9 mouse cellular contexts compared by ENCODE assay signal in genomic region chr5:16098766-16099165, GRCm38 (mm10).
"Had no signal": no experiment of that assay in that cellular context is flagged by ENCODE, and none has a peak within 500 bp of the region (broad histone marks: within the 10 kb centered on the region; RNA-seq: fewer than 3 reads in every experiment).

No protein-coding gene starts in this region.

- DNase-seq: lung, adult 18-20 months; lung, embryonic 14.5 days; lung, postnatal 10 days; lung, postnatal 4 days; midbrain, embryonic 14.5 days; right cerebral cortex, postnatal 14 days; thymus, adult 2 months; thymus, postnatal 25 days; thymus, postnatal 4 days had no signal
